Mouse (Mus musculus): ENCODE measurements around the gene Ccdc70. TPM values are rescaled to one million over a fixed set of nuclear protein-coding genes. Genes with fewer than 3 reads are reported as not detected.

Gene Ccdc70
- polyA plus RNA-seq, 1 experiment: not detected

DNA sequence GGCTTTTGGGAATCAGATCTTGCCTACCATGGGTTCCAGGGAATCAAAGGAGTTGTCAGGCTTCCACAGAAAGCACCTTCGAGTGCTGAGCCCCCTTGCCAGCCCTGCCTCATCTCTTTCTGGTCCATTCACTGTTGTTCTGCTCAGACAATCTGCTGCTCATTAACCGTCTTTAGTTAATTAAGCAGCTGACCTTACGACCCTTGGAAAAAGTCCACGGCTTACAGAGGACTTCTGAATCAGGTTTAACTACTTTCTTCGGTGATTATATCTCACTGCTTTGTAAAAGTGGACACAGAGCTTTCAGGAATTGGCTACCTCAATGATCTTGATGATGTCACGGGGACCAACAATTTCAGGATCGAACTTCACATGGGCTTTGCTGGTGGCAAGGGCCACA is 48.2 kb downstream of the Ccdc70 start:
- 41% methylated on average over 7 of the region's 7 CpGs for WGBS
- Histone ChIP-seq H3K27ac (ENCODE audit: insufficient read depth, low read depth, low read length) (no peak overlapping the region), H3K4me1 (ENCODE audit: control insufficient read depth, insufficient read depth, low read length) (peaks cover 3% of the 10 kb centered on the region; the same call in 1 of the 2 replicates), H3K4me3 (ENCODE audit: insufficient read depth, low read depth, low read length) (no peak overlapping the region)
- TF ChIP-seq POLR2A (IDR thresholded peaks at IDR 0.05; ENCODE audit: insufficient read depth, low read depth, low read length) (no peak), CTCF (IDR thresholded peaks at IDR 0.05; ENCODE audit: insufficient read depth, low read depth, low read length) (no peak)

DNA sequence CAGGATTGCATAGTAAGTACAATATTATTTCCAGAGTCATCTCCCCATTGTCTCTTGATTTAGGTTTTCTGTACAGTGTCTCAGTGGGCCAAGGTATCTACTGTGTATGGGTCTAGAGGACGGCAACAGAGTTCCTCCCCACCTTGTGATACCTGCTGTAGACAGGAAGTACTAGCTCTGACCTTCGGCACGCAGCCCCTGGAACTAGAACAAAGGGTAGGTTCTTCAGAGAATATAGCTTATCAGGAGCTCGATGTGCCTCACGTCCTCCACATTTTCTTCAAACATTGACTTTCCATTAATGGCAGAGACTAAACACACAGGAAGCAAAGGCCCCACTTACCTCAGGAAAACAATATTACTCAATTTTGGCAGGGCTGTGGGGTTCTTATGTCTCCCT is 49.9 kb downstream of the Ccdc70 start:
- Histone ChIP-seq H3K4me1 (ENCODE audit: control insufficient read depth, insufficient read depth, low read length) (no peaks in the 10 kb centered on the region), H3K27ac (ENCODE audit: insufficient read depth, low read depth, low read length) (no peak overlapping the region), H3K4me3 (ENCODE audit: insufficient read depth, low read depth, low read length) (no peak overlapping the region)
- WGBS: 90% methylated on average over 5 of the region's 5 CpGs
- TF ChIP-seq POLR2A (IDR thresholded peaks at IDR 0.05; ENCODE audit: insufficient read depth, low read depth, low read length) (no peak), CTCF (IDR thresholded peaks at IDR 0.05; ENCODE audit: insufficient read depth, low read depth, low read length) (no peak)

DNA sequence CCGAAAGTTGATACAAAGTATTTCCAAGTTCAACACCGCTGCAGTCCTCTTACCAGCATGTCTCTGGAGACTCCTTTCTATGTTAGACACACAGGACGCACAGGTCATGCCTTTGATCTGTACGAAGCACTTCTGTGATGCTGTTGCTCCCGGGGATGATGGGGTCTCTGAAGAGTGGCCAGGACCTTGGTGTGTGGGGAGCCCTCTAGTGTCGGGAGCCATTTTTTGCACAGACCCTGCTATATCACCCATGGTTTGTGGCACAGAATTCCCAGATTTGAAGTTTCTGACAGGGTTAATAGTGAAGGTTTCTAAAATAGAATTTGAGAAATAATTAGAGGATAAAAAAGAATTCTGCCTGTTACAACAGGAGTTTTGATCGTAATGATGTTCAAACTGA is 52.7 kb downstream of the Ccdc70 start:
- 51% methylated on average over 7 of the region's 7 CpGs for WGBS
- H3K4me3 ChIP-seq (ENCODE audit: insufficient read depth, low read depth, low read length): no peak overlapping the region
- TF ChIP-seq POLR2A (IDR thresholded peaks at IDR 0.05; ENCODE audit: insufficient read depth, low read depth, low read length) (no peak), CTCF (IDR thresholded peaks at IDR 0.05; ENCODE audit: insufficient read depth, low read depth, low read length) (no peak)
- H3K27ac ChIP-seq (ENCODE audit: insufficient read depth, low read depth, low read length): no peak overlapping the region
- no peaks in the 10 kb centered on the region for H3K4me1 ChIP-seq (ENCODE audit: control insufficient read depth, insufficient read depth, low read length)

Other genes with a start within 250 kb of the Ccdc70 start
- not detected in 2 replicates for gene Defa24, start 235.3 kb upstream of the Ccdc70 start, polyA plus RNA-seq (2012; ENCODE audit: insufficient read depth, insufficient read length, low replicate concordance, missing spikeins)
- gene Defb50, start 146.2 kb upstream of the Ccdc70 start, polyA plus RNA-seq (2012; ENCODE audit: insufficient read depth, insufficient read length, low replicate concordance, missing spikeins): not detected in 2 replicates
- gene Defb2, start 129.8 kb upstream of the Ccdc70 start, polyA plus RNA-seq (2012; ENCODE audit: insufficient read depth, insufficient read length, low replicate concordance, missing spikeins): not detected in 2 replicates
- gene Defb10, start 110.9 kb upstream of the Ccdc70 start, polyA plus RNA-seq (2012; ENCODE audit: insufficient read depth, insufficient read length, low replicate concordance, missing spikeins): not detected in 2 replicates
- gene Defb9, start 84.4 kb upstream of the Ccdc70 start, polyA plus RNA-seq (2012; ENCODE audit: insufficient read depth, insufficient read length, low replicate concordance, missing spikeins): not detected in 2 replicates
- not detected in 2 replicates for gene Defb11, start 63.4 kb upstream of the Ccdc70 start, polyA plus RNA-seq (2012; ENCODE audit: insufficient read depth, insufficient read length, low replicate concordance, missing spikeins)
- gene Defb15, start 37.1 kb upstream of the Ccdc70 start, polyA plus RNA-seq (2012; ENCODE audit: insufficient read depth, insufficient read length, low replicate concordance, missing spikeins): not detected in 2 replicates
- not detected in 2 replicates for gene Defb35, start 31.4 kb upstream of the Ccdc70 start, polyA plus RNA-seq (2012; ENCODE audit: insufficient read depth, insufficient read length, low replicate concordance, missing spikeins)
- gene Defb13, start 23.0 kb upstream of the Ccdc70 start, polyA plus RNA-seq (2012; ENCODE audit: insufficient read depth, insufficient read length, low replicate concordance, missing spikeins): not detected in 2 replicates
- not detected in 2 replicates for gene Fam90a1a, start 11.1 kb upstream of the Ccdc70 start, polyA plus RNA-seq (2012; ENCODE audit: insufficient read depth, insufficient read length, low replicate concordance, missing spikeins)
- gene Atp7b, start 90.5 kb downstream of the Ccdc70 start, polyA plus RNA-seq (2012; ENCODE audit: insufficient read depth, insufficient read length, low replicate concordance, missing spikeins): not detected in 2 replicates
- not detected in 2 replicates for gene Alg11, start 90.9 kb downstream of the Ccdc70 start, polyA plus RNA-seq (2012; ENCODE audit: insufficient read depth, insufficient read length, low replicate concordance, missing spikeins)
- not detected in 2 replicates for gene Nek5, start 155.3 kb downstream of the Ccdc70 start, polyA plus RNA-seq (2012; ENCODE audit: insufficient read depth, insufficient read length, low replicate concordance, missing spikeins)
- not detected in 2 replicates for gene Nek3, start 196.7 kb downstream of the Ccdc70 start, polyA plus RNA-seq (2012; ENCODE audit: insufficient read depth, insufficient read length, low replicate concordance, missing spikeins)
- gene Ckap2, start 216.0 kb downstream of the Ccdc70 start, polyA plus RNA-seq (2012; ENCODE audit: insufficient read depth, insufficient read length, low replicate concordance, missing spikeins): not detected in 2 replicates
- gene Vps36, start 223.0 kb downstream of the Ccdc70 start, polyA plus RNA-seq (2012; ENCODE audit: insufficient read depth, insufficient read length, low replicate concordance, missing spikeins): not detected in 2 replicates